Mouse (Mus musculus): ENCODE results near the gene Spsb1. TPM values are rescaled to one million over a fixed set of nuclear protein-coding genes. Genes with fewer than 3 reads are reported as not detected.

Gene Spsb1
- polyA plus RNA-seq, 1 experiment from 2014 or later = 9.2 TPM

GRCm38 (mm10) chr4:149920886-149921285 is 34.0 kb downstream of the Spsb1 start:
- H3K9me3 ChIP-seq = no peaks in the 10 kb centered on the region
- 45% methylated on average over 12 of the region's 12 CpGs for WGBS
- no peak overlapping the region for H3K4me3 ChIP-seq
- H3K4me1 ChIP-seq = peaks cover 76% of the 10 kb centered on the region
- DNase-seq (ENCODE audit: low spot score) = no peak
- H3K27ac ChIP-seq = peak overlapping the region; percentile 42; the same call in 1 of the 2 replicates
- no peaks in the 10 kb centered on the region; the same call in 1 of the 2 replicates for H3K27me3 ChIP-seq (ENCODE audit: insufficient read depth, poor library complexity, severe bottlenecking)
- H3K36me3 ChIP-seq = no peaks in the 10 kb centered on the region

- H3K4me3 ChIP-seq = no peak overlapping the region
- 0 out of 2 replicates have a peak overlapping the region, but pooled peaks have one; percentile 16 for H3K27ac ChIP-seq
- DNase-seq (ENCODE audit: low spot score) = no peak
- WGBS = 83% methylated on average over 15 of the region's 15 CpGs
- no peaks in the 10 kb centered on the region for H3K9me3 ChIP-seq
- peaks cover 79% of the 10 kb centered on the region for H3K4me1 ChIP-seq
- 0 out of 2 replicates have a peak, but pooled peaks cover 4% of the 10 kb centered on the region for H3K27me3 ChIP-seq (ENCODE audit: insufficient read depth, poor library complexity, severe bottlenecking)
- no peaks in the 10 kb centered on the region for H3K36me3 ChIP-seq
Observed at GRCm38 (mm10) chr4:149918455-149919070, 36.3 kb downstream of the Spsb1 start.

GRCm38 (mm10) chr4:149916831-149917230 is 38.0 kb downstream of the Spsb1 start:
- no peak for DNase-seq (ENCODE audit: low spot score)
- Histone ChIP-seq H3K4me1 (peaks cover 73% of the 10 kb centered on the region), H3K4me3 (no peak overlapping the region), H3K9me3 (no peaks in the 10 kb centered on the region), H3K27me3 (ENCODE audit: insufficient read depth, poor library complexity, severe bottlenecking) (0 out of 2 replicates have a peak, but pooled peaks cover 4% of the 10 kb centered on the region), H3K36me3 (no peaks in the 10 kb centered on the region), H3K27ac (peak overlapping the region; percentile 53; the same call in 1 of the 2 replicates)
- 25% methylated on average over 3 of the region's 3 CpGs for WGBS

DNA sequence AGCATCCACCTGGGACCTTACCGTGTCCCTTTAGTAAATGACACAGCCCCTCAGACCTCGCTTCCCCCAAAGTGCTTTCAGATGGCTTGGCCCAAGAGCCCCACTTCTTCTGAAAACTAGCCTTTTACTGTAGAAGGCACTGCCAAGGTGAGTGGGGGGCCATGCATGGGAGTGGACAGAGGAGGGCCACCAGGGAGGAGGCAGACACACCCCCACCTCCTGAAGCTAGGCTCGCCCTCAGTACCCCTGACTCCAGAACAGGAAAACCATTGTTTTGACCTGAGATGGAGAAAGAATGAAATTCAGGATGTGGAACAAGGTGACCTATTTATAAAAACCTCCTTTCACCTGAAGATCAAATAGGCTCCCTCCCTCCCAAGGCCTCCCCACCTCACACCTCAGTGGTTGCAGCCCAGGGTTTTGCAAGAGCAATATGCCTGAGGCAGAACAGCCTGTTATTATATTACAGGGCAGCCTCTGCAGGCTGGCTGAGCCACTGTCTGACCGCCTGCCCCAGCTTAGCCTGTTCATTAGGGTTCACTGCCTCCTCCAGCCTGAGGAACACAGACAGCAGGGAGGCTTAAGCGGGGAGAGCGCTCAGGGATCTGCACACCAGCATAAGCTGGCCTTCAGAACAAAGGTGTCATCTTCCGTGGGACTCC is 41.0 kb downstream of the Spsb1 start:
- WGBS = 79% methylated on average over 7 of the region's 7 CpGs
- Histone ChIP-seq H3K27ac (no peak overlapping the region), H3K27me3 (ENCODE audit: insufficient read depth, poor library complexity, severe bottlenecking) (0 out of 2 replicates have a peak, but pooled peaks cover 4% of the 10 kb centered on the region), H3K9me3 (no peaks in the 10 kb centered on the region), H3K4me3 (no peak overlapping the region), H3K36me3 (no peaks in the 10 kb centered on the region), H3K4me1 (peaks cover 51% of the 10 kb centered on the region)
- no peak for DNase-seq (ENCODE audit: low spot score)

DNA sequence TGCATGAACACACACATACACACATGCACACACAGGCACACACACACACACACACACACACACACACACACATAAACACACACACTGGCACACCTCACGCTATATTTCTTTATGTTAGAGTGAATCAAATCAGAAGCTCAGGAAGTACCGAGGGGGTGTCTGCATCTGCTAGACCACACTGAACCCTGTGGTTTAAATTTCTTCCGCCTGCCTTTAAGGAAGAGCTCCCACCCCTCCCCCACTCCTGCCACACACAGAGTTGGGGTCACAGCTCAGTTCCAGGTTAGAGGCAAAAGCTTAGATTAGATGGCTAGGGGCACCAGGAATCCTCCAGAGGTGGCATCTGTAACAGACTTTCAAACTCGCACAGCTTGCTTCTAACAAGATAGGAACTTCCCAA is 42.4 kb downstream of the Spsb1 start:
- no peak for DNase-seq (ENCODE audit: low spot score)
- Histone ChIP-seq H3K9me3 (no peaks in the 10 kb centered on the region), H3K36me3 (no peaks in the 10 kb centered on the region), H3K4me1 (peaks cover 43% of the 10 kb centered on the region), H3K27ac (no peak overlapping the region), H3K27me3 (ENCODE audit: insufficient read depth, poor library complexity, severe bottlenecking) (0 out of 2 replicates have a peak, but pooled peaks cover 4% of the 10 kb centered on the region), H3K4me3 (no peak overlapping the region)
- WGBS = 54% methylated on average over 4 of the region's 4 CpGs

DNA sequence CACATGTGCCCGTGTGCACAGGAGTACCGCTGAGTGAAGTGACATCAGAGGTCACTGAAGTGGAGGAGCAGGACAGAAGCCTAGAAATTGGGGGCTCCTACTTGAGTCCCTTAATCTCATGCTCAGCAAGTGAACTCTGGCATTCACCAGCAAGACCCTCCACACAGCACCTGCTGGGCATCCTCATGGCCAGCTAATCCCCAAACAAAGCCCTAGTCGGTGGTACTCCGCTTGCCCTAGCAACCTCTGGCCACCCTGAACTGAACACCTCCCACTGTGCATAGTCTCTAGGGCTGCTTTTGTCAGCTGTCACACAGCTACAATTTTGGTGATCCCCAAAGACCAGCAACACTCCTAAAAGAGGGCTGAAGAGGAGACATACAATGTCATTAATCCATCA is 44.3 kb downstream of the Spsb1 start:
- no peak overlapping the region for H3K27ac ChIP-seq
- H3K36me3 ChIP-seq = 0 out of 2 replicates have a peak, but pooled peaks cover 3% of the 10 kb centered on the region
- 0 out of 2 replicates have a peak, but pooled peaks cover 9% of the 10 kb centered on the region for H3K27me3 ChIP-seq (ENCODE audit: insufficient read depth, poor library complexity, severe bottlenecking)
- H3K4me1 ChIP-seq = peaks cover 34% of the 10 kb centered on the region
- WGBS = 84% methylated on average over 4 of the region's 4 CpGs
- no peak for DNase-seq (ENCODE audit: low spot score)
- H3K4me3 ChIP-seq = no peak overlapping the region
- H3K9me3 ChIP-seq = no peaks in the 10 kb centered on the region

DNA sequence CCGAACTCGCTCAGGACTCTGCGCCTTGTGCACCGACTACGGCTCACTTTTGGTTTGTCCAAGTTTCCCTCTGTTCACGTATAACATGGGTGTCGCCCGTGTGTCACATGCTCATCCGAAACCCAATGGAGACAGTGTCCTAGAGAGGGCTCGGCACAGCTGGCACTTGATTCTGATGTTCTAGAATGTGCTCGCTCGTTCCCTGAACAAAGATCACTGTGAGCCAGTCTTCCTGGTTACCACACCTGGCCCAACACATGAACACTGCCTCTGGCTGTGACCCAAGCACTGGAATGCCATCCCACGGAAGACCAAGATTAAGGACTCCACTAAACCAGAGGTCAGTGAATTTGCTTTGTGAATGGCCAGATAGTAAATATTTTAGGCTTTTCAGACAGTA is 45.3 kb downstream of the Spsb1 start:
- Histone ChIP-seq H3K27ac (no peak overlapping the region), H3K4me3 (no peak overlapping the region), H3K9me3 (no peaks in the 10 kb centered on the region), H3K4me1 (peaks cover 30% of the 10 kb centered on the region), H3K36me3 (peaks cover 9% of the 10 kb centered on the region; the same call in 1 of the 2 replicates), H3K27me3 (ENCODE audit: insufficient read depth, poor library complexity, severe bottlenecking) (0 out of 2 replicates have a peak, but pooled peaks cover 5% of the 10 kb centered on the region)
- WGBS = 89% methylated on average over 13 of the region's 13 CpGs
- no peak for DNase-seq (ENCODE audit: low spot score)

GRCm38 (mm10) chr4:149908923-149909322 is 45.9 kb downstream of the Spsb1 start:
- Histone ChIP-seq H3K4me3 (no peak overlapping the region), H3K36me3 (peaks cover 9% of the 10 kb centered on the region; the same call in 1 of the 2 replicates), H3K9me3 (no peaks in the 10 kb centered on the region), H3K4me1 (peaks cover 29% of the 10 kb centered on the region), H3K27ac (no peak overlapping the region), H3K27me3 (ENCODE audit: insufficient read depth, poor library complexity, severe bottlenecking) (0 out of 2 replicates have a peak, but pooled peaks cover 5% of the 10 kb centered on the region)
- DNase-seq (ENCODE audit: low spot score) = no peak
- 77% methylated on average over 7 of the region's 7 CpGs for WGBS

- no peaks in the 10 kb centered on the region for H3K9me3 ChIP-seq
- H3K4me3 ChIP-seq = no peak overlapping the region
- 0 out of 2 replicates have a peak overlapping the region, but pooled peaks have one; percentile 44 for H3K27ac ChIP-seq
- H3K27me3 ChIP-seq (ENCODE audit: insufficient read depth, poor library complexity, severe bottlenecking) = 0 out of 2 replicates have a peak, but pooled peaks cover 5% of the 10 kb centered on the region
- no peak for DNase-seq (ENCODE audit: low spot score)
- peaks cover 31% of the 10 kb centered on the region for H3K4me1 ChIP-seq
- H3K36me3 ChIP-seq = peaks cover 9% of the 10 kb centered on the region; the same call in 1 of the 2 replicates
- WGBS = 67% methylated on average over 7 of the region's 7 CpGs
Observed at GRCm38 (mm10) chr4:149907656-149908055, 47.2 kb downstream of the Spsb1 start.

- H3K9me3 ChIP-seq = no peaks in the 10 kb centered on the region
- DNase-seq (ENCODE audit: low spot score) = no peak
- H3K27me3 ChIP-seq (ENCODE audit: insufficient read depth, poor library complexity, severe bottlenecking) = 0 out of 2 replicates have a peak, but pooled peaks cover 5% of the 10 kb centered on the region
- H3K27ac ChIP-seq = no peak overlapping the region
- 59% methylated on average over 13 of the region's 13 CpGs for WGBS
- peaks cover 32% of the 10 kb centered on the region for H3K4me1 ChIP-seq
- H3K36me3 ChIP-seq = peaks cover 9% of the 10 kb centered on the region; the same call in 1 of the 2 replicates
- no peak overlapping the region for H3K4me3 ChIP-seq
Observed at GRCm38 (mm10) chr4:149906921-149907320, 47.9 kb downstream of the Spsb1 start.

GRCm38 (mm10) chr4:149905302-149905974 is 49.4 kb downstream of the Spsb1 start:
- peaks cover 32% of the 10 kb centered on the region for H3K4me1 ChIP-seq
- H3K4me3 ChIP-seq = no peak overlapping the region
- WGBS = 89% methylated on average over 10 of the region's 10 CpGs
- no peak overlapping the region for H3K27ac ChIP-seq
- peaks cover 9% of the 10 kb centered on the region; the same call in 1 of the 2 replicates for H3K36me3 ChIP-seq
- DNase-seq (ENCODE audit: low spot score) = no peak
- peaks cover 12% of the 10 kb centered on the region; the same call in 1 of the 2 replicates for H3K27me3 ChIP-seq (ENCODE audit: insufficient read depth, poor library complexity, severe bottlenecking)
- no peaks in the 10 kb centered on the region for H3K9me3 ChIP-seq

DNA sequence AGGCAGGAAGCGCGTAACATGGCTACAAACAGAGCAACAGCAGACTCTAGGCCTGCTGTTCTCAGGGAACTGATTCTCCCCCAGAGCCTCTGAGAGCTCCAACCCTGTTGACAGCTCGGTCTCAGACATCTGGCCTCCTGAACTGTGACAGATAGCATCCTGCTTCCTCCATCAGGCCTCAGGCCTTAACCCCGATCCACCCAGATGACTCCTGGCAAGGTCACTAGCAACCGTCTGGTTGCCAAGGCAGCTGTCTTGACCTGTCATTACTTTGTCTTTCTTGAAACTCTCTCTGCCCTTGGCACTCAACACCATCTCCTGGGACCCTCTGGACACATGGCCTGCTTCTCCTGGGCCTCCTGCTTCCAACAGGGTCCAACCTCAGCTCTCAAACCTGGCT is 51.8 kb downstream of the Spsb1 start:
- Histone ChIP-seq H3K4me1 (peaks cover 32% of the 10 kb centered on the region), H3K27ac (peak overlapping the region; percentile 82), H3K9me3 (no peaks in the 10 kb centered on the region), H3K4me3 (no peak overlapping the region), H3K27me3 (ENCODE audit: insufficient read depth, poor library complexity, severe bottlenecking) (peaks cover 14% of the 10 kb centered on the region; the same call in 1 of the 2 replicates), H3K36me3 (peaks cover 9% of the 10 kb centered on the region; the same call in 1 of the 2 replicates)
- 20% methylated on average over 5 of the region's 5 CpGs for WGBS
- peak; percentile 88 for DNase-seq (ENCODE audit: low spot score)

Measured in heart, embryonic 10.5 days (tissue).